ENCODE assay signal across 7 mouse cellular contexts in the genomic region with DNA sequence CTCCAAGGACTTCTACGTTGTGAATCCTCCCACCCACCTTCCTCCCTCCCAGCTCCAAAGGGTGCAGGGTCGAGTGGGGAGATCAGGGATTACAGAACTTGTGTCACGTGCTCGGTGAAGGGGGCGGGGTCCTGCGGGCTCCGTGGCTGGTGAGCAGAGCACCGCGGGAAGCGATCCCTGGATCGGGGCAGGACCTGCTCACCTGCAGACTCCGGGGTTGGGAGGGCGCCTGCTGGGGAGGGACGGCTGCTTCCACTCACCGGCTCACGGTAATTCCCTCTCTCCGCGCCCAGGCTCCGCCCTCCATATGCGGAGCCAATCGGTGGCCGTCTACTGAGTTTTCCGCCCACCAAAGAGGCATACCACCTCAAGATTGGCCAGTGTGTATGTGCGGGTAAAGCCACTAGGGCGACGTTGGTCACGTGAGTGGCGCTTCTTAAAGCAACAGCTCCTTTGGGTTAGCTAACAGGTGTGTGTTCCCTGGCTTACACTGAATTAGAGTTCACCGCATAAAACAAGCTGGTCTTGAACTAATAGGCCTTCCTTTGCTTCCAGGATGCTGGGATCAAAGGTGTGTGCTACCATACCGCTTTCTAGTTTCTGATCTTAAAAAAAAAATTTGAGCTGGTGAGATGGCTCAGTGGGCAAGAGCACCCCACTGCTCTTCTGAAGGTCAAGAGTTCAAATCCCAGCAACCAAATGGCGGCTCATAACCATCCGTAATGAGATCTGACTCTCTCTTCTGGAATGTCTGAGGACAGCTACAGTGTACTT. TPM values are rescaled to one million over a fixed set of nuclear protein-coding genes. Genes with fewer than 3 reads are reported as not detected.
DNase-seq lines count a peak whose midpoint lies in the region; ATAC-seq lines count a peak whose summit lies in the region.

Gene Taf6l, minus strand, starts transcription at position 410 of the 774 bp plus-strand sequence.

- H3K4me1 ChIP-seq in embryonic facial prominence, embryonic 11.5 days (ENCODE audit: control insufficient read depth, insufficient read depth, low read length), result no peaks in the 10 kb centered on the region
- H3K4me1 ChIP-seq in limb, embryonic 10.5 days, result peaks cover 19% of the 10 kb centered on the region
- peaks cover 34% of the 10 kb centered on the region for H3K4me1 ChIP-seq in midbrain, embryonic 13.5 days (replicated peaks)

- peak; percentile 94 for DNase-seq in adrenal gland, postnatal 14 days
- DNase-seq in embryonic facial prominence, embryonic 11.5 days (ENCODE audit: low spot score), result peak; percentile 97
- DNase-seq in kidney, adult 11 months, result peak; percentile 99
- peak; percentile 90 for DNase-seq in limb, embryonic 10.5 days (ENCODE audit: low spot score)
- peak; percentile 88 for DNase-seq in spleen, adult 12 weeks (ENCODE audit: low spot score)

- H3K9me3 ChIP-seq in embryonic facial prominence, embryonic 11.5 days (replicated peaks; ENCODE audit: control insufficient read depth, low read length), result no peaks in the 10 kb centered on the region
- no peaks in the 10 kb centered on the region for H3K9me3 ChIP-seq in limb, embryonic 10.5 days (replicated peaks)
- H3K9me3 ChIP-seq in midbrain, embryonic 13.5 days, result no peaks in the 10 kb centered on the region

- peak within 1 kb of the TSS; percentile 74 for H3K4me3 ChIP-seq in embryonic facial prominence, embryonic 11.5 days (ENCODE audit: low read depth, low read length)
- H3K4me3 ChIP-seq in limb, embryonic 10.5 days, result peak within 1 kb of the TSS; percentile 79
- peak within 1 kb of the TSS; percentile 73 for H3K4me3 ChIP-seq in midbrain, embryonic 13.5 days (replicated peaks)

- under 1% methylated on average over 32 of the region's 32 CpGs for WGBS in embryonic facial prominence, embryonic 11.5 days
- under 1% methylated on average over 32 of the region's 32 CpGs for whole genome bisulfite sequencing in limb, embryonic 10.5 days
- 1% methylated on average over 31 of the region's 32 CpGs for WGBS in midbrain, embryonic 13.5 days

- H3K27ac ChIP-seq in embryonic facial prominence, embryonic 11.5 days (replicated peaks; ENCODE audit: low read depth, low read length), result peak within 1 kb of the TSS; percentile 59; the same call in 1 of the 2 replicates
- H3K27ac ChIP-seq in limb, embryonic 10.5 days, result peak within 1 kb of the TSS; percentile 92
- H3K27ac ChIP-seq in midbrain, embryonic 13.5 days, result peak within 1 kb of the TSS; percentile 74

- no peaks in the 10 kb centered on the region for H3K27me3 ChIP-seq in embryonic facial prominence, embryonic 11.5 days (ENCODE audit: control insufficient read depth, insufficient read depth, low read length)
- no peaks in the 10 kb centered on the region for H3K27me3 ChIP-seq in limb, embryonic 10.5 days (ENCODE audit: low read depth, poor library complexity, severe bottlenecking)
- no peaks in the 10 kb centered on the region for H3K27me3 ChIP-seq in midbrain, embryonic 13.5 days

- peak; percentile 98 for ATAC-seq in embryonic facial prominence, embryonic 11.5 days (replicated peaks; ENCODE audit: insufficient number of reproducible peaks, low FRiP score, low TSS enrichment, low read depth)
- ATAC-seq in granulocyte monocyte progenitor cell, adult 5-6 weeks (replicated peaks; ENCODE audit: poor library complexity, severe bottlenecking), result peak; percentile 99
- peak; percentile 100 for ATAC-seq in midbrain, embryonic 13.5 days

- peak within 1 kb of the TSS; percentile 63 for H3K9ac ChIP-seq in embryonic facial prominence, embryonic 11.5 days (replicated peaks; ENCODE audit: low read length)
- H3K9ac ChIP-seq in midbrain, embryonic 13.5 days (replicated peaks), result peak within 1 kb of the TSS; percentile 72

- H3K36me3 ChIP-seq in embryonic facial prominence, embryonic 11.5 days (replicated peaks; ENCODE audit: control insufficient read depth, insufficient read depth, low read depth, low read length), result peaks cover 2% of the 10 kb centered on the region; the same call in 1 of the 2 replicates
- H3K36me3 ChIP-seq in limb, embryonic 10.5 days, result peaks cover 41% of the 10 kb centered on the region
- peaks cover 34% of the 10 kb centered on the region for H3K36me3 ChIP-seq in midbrain, embryonic 13.5 days

- H3K4me2 ChIP-seq in embryonic facial prominence, embryonic 11.5 days (ENCODE audit: low read depth, low read length), result peak within 1 kb of the TSS; percentile 57
- H3K4me2 ChIP-seq in midbrain, embryonic 13.5 days (replicated peaks), result peak within 1 kb of the TSS; percentile 59

RNA-seq across cellular contexts. Expression of gene Taf6l, which starts in this region (rescaled TPM):
- 15.2 and 18.2 TPM in 2 replicates for total RNA-seq in adrenal gland, postnatal 14 days (2021)
- polyA plus RNA-seq in embryonic facial prominence, embryonic 11.5 days (2014; fragmentation: Nextera tagmentation; extraction: Ambion mirVana), result 19.0 and 19.9 TPM in 2 replicates
- 19.1 and 20.5 TPM in 2 replicates for total RNA-seq in granulocyte monocyte progenitor cell, adult 5-6 weeks (2014; fragmentation: Nextera tagmentation)
- 10.0 and 15.6 TPM in 2 replicates for total RNA-seq in granulocyte monocyte progenitor cell, adult 5-6 weeks (2017)
- 44.2 and 47.0 TPM in 2 replicates for polyA plus RNA-seq in limb, embryonic 10.5 days (2016; fragmentation: Nextera tagmentation; extraction: Ambion mirVana)
- 28.8 and 30.5 TPM in 2 replicates for polyA plus RNA-seq in midbrain, embryonic 13.5 days (2015; fragmentation: Nextera tagmentation; extraction: Ambion mirVana)

Comparison
In these comparisons a context has a peak if more than half of its experiments do, and no peak if none do; other contexts are left out.
1. Peak in every context shown above with its lines: DNase-seq, ATAC-seq, H3K4me3 ChIP-seq and H3K27ac ChIP-seq.